Mouse (Mus musculus) G1E (cell line): ENCODE measurements around the gene Kdelr1.

Experiments
- CTCF ChIP-seq: IDR thresholded peaks from 2 replicates; pipeline ENCODE4 v1.5.1; 2012; ENCODE audit warnings: low read depth, low read length, inconsistent platforms, mixed read lengths
- GATA1 ChIP-seq: IDR thresholded peaks from 2 replicates; pipeline ENCODE4 v1.6.1; 2012; ENCODE audit warnings: borderline replicate concordance, low read length, inconsistent platforms, mixed read lengths
- TAL1 ChIP-seq: conservative IDR thresholded peaks from 2 replicates; pipeline ENCODE4 v1.6.1; 2012; ENCODE audit warnings: low read depth, low read length, inconsistent platforms, mixed read lengths

DNA sequence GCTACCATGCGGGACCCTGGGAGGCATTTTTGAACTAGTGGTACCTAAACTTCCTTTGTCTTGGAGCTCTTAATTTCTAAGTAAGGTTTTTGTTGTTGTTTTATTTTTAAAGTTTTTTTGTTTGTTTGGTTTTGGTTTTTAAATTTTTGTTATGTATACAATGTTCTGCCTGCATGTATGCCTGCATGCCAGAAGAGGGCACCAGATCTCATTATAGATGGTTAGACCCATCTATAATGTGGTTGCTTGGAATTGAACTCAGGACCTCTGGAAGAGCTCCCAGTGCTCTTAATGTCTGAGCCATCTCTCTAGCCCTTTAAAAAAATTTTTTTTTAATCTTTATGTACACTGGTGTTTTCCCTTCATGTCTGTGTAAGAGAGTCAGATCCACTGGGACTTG is 57.1 kb downstream of the Kdelr1 start:
- no peak for TF ChIP-seq CTCF
- TF ChIP-seq TAL1, result no peak
- no peak for TF ChIP-seq GATA1
